Mouse (Mus musculus): ENCODE results near the gene Adamts9. TPM values are rescaled to one million over a fixed set of nuclear protein-coding genes. Genes with fewer than 3 reads are reported as not detected.

Gene Adamts9
- polyA plus RNA-seq, 1 experiment from 2014 or later, result 4.9 TPM

DNA sequence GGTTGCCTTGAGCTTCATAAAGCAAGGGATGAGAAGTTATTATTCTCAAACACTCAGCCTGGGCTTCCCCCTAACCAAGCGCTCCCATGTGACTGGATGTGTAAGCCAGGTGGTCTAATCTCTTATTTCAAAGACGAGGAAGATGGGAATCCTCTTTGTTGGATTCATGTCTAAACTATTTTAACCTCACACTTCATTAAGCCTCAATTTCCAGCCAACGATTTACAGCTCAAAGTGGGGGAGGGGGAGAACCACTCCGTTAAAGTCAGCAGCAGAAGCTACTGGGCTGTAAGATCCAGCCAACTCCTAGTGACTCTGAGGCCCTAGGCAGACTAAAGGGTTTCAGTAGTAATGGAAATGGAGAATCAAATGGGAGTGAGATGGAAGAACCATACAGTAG lies 71.5 kb downstream of the Adamts9 start:
- H3K9me3 ChIP-seq (replicated peaks; ENCODE audit: control insufficient read depth, low read length), result no peaks in the 10 kb centered on the region
- no peak overlapping the region for H3K27ac ChIP-seq (replicated peaks; ENCODE audit: low read depth, low read length)
- ATAC-seq (replicated peaks; ENCODE audit: insufficient number of reproducible peaks, low FRiP score, low TSS enrichment, low read depth) (no peak), DNase-seq (ENCODE audit: low spot score) (no peak)
- no peak overlapping the region for H3K4me2 ChIP-seq (ENCODE audit: low read depth, low read length)
- H3K4me3 ChIP-seq (ENCODE audit: low read depth, low read length), result no peak overlapping the region
- no peak overlapping the region for H3K9ac ChIP-seq (replicated peaks; ENCODE audit: low read length)
- H3K4me1 ChIP-seq (ENCODE audit: control insufficient read depth, insufficient read depth, low read length), result no peaks in the 10 kb centered on the region; the same call in 1 of the 2 replicates
- 78% methylated on average over 4 of the region's 4 CpGs for WGBS
- no peaks in the 10 kb centered on the region for H3K27me3 ChIP-seq (ENCODE audit: control insufficient read depth, insufficient read depth, low read length)
- no peaks in the 10 kb centered on the region for H3K36me3 ChIP-seq (replicated peaks; ENCODE audit: control insufficient read depth, insufficient read depth, low read depth, low read length)

DNA sequence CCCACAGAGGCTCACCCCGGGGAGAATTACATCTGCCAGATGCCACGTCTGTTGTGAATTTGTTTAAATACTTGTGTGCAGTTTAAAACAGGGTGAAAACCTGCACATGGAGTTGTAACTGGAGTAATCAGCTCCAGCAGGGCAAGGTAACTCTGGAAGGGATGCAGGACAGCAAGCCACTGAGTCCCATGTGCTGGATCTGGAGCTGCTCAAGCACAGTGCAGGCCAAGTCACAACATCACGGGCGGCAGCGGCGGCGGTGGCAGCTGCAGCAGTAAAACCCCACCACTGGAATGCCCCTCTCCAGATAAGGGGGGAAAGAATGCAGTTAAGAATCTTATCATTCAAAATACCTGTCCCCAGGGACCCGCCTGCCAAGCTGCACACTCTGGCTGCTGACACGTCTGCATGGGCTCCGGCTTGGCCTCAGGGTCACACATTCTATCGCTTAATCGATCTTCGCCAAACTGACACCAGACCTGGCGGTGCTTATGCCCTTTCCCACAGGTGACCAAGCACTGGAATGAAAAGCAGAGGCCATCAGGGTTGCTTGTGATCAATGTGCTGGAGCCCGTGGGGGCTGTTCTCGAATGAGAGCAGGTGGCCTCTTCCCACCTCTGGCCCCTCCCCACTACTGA lies 73.6 kb downstream of the Adamts9 start:
- peak; percentile 59; the same call in 1 of the 2 replicates for ATAC-seq (replicated peaks; ENCODE audit: insufficient number of reproducible peaks, low FRiP score, low TSS enrichment, low read depth)
- H3K9ac ChIP-seq (replicated peaks; ENCODE audit: low read length), result no peak overlapping the region
- H3K27me3 ChIP-seq (ENCODE audit: control insufficient read depth, insufficient read depth, low read length), result no peaks in the 10 kb centered on the region
- no peaks in the 10 kb centered on the region for H3K9me3 ChIP-seq (replicated peaks; ENCODE audit: control insufficient read depth, low read length)
- no peak overlapping the region for H3K4me3 ChIP-seq (ENCODE audit: low read depth, low read length)
- peak; percentile 75 for DNase-seq (ENCODE audit: low spot score)
- 32% methylated on average over 16 of the region's 16 CpGs for WGBS
- H3K36me3 ChIP-seq (replicated peaks; ENCODE audit: control insufficient read depth, insufficient read depth, low read depth, low read length), result no peaks in the 10 kb centered on the region
- no peaks in the 10 kb centered on the region; the same call in 1 of the 2 replicates for H3K4me1 ChIP-seq (ENCODE audit: control insufficient read depth, insufficient read depth, low read length)
- H3K4me2 ChIP-seq (ENCODE audit: low read depth, low read length), result no peak overlapping the region
- H3K27ac ChIP-seq (replicated peaks; ENCODE audit: low read depth, low read length), result no peak overlapping the region

DNA sequence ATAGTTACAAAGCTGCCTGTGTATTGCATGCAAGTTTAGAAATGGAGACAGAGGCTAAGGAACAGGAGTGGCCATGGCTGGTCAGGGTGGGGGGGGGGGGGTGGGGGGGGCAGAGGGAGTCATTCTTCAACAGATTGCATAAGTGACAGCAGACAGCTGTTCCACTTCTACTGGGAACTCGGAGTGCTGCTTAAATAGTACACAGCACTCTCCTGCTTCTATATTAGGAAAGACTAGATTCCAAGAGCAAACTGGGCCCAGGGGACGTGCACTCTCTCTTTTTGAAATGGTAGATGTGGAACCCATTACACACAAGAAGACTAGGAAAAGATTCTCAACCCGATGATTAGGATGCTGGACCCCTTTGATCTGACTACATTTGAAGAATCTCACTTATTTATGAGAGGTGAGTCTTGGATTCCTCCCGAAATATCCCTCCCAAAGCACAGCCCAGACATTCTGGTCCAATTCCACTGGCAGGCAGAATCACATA lies 74.2 kb downstream of the Adamts9 start, which contains the start of gene Gm15737:
Gm15737 (plus strand) TSS at position 269 of the 493 bp plus-strand sequence.
- Histone ChIP-seq H3K4me1 (ENCODE audit: control insufficient read depth, insufficient read depth, low read length) (no peaks in the 10 kb centered on the region; the same call in 1 of the 2 replicates), H3K27me3 (ENCODE audit: control insufficient read depth, insufficient read depth, low read length) (no peaks in the 10 kb centered on the region), H3K36me3 (replicated peaks; ENCODE audit: control insufficient read depth, insufficient read depth, low read depth, low read length) (no peaks in the 10 kb centered on the region), H3K9ac (replicated peaks; ENCODE audit: low read length) (no peak within 1 kb of the TSS), H3K9me3 (replicated peaks; ENCODE audit: control insufficient read depth, low read length) (no peaks in the 10 kb centered on the region), H3K4me3 (ENCODE audit: low read depth, low read length) (no peak within 1 kb of the TSS), H3K4me2 (ENCODE audit: low read depth, low read length) (no peak within 1 kb of the TSS), H3K27ac (replicated peaks; ENCODE audit: low read depth, low read length) (no peak within 1 kb of the TSS)
- WGBS, result 40% methylated on average over 4 of the region's 4 CpGs
- peak; percentile 46 for DNase-seq (ENCODE audit: low spot score)
- ATAC-seq (replicated peaks; ENCODE audit: insufficient number of reproducible peaks, low FRiP score, low TSS enrichment, low read depth), result no peak

DNA sequence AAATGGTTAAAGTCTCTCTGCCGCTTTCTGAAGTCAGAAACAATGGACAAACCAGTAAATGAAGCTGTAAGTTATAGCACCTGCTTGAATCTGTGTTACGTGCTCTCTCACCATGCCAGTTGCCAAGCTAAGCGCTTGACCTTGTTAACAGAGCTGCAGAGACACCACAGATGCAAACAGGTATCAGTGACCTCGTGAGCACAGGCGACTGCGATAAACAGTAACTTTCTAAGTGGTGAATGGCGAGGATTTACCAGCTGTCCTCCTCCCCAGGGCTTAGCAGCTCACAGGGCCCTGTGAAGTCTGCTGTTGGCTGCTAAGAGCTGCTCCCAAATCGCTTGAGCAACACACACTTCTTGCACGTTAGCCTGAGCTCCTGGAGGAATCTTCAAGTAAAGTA lies 80.7 kb downstream of the Adamts9 start:
- no peaks in the 10 kb centered on the region for H3K36me3 ChIP-seq (replicated peaks; ENCODE audit: control insufficient read depth, insufficient read depth, low read depth, low read length)
- H3K4me3 ChIP-seq (ENCODE audit: low read depth, low read length), result no peak overlapping the region
- no peak overlapping the region for H3K27ac ChIP-seq (replicated peaks; ENCODE audit: low read depth, low read length)
- no peaks in the 10 kb centered on the region for H3K9me3 ChIP-seq (replicated peaks; ENCODE audit: control insufficient read depth, low read length)
- ATAC-seq (replicated peaks; ENCODE audit: insufficient number of reproducible peaks, low FRiP score, low TSS enrichment, low read depth), result no peak
- no peak for DNase-seq (ENCODE audit: low spot score)
- H3K4me1 ChIP-seq (ENCODE audit: control insufficient read depth, insufficient read depth, low read length), result no peaks in the 10 kb centered on the region
- no peak overlapping the region for H3K9ac ChIP-seq (replicated peaks; ENCODE audit: low read length)
- H3K27me3 ChIP-seq (ENCODE audit: control insufficient read depth, insufficient read depth, low read length), result no peaks in the 10 kb centered on the region
- no peak overlapping the region for H3K4me2 ChIP-seq (ENCODE audit: low read depth, low read length)
- 79% methylated on average over 9 of the region's 9 CpGs for WGBS

DNA sequence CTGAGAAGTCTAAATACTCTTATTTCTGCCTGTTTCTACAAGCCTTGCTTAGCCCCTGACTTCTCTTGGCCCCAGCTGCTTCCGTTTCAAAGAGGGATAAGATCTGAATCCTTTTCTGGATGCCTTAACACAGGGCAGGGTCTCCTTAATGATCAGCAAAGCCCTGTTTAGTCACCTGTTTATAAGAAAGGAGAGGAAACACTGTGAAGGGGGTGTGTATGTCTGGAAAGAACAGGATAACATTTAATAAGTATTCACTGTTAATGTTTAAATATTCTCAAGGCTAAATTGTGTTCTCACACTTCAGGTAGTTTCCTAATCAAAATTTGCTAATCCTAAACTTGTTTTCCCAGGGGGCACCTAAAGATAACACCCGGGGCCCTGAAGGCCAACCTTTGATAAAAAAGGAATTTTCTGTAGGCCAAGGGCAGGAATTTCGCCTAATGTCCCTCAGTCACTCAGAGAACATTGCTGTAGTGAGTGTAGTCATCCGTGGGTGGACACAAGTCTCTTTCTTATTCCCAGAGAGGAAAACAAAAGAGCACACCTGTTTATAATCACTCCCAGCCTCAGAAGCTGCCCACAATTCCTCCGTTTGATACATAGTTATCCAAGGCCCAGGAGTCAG lies 82.9 kb downstream of the Adamts9 start:
- no peak overlapping the region for H3K4me2 ChIP-seq (ENCODE audit: low read depth, low read length)
- no peak overlapping the region for H3K9ac ChIP-seq (replicated peaks; ENCODE audit: low read length)
- DNase-seq (ENCODE audit: low spot score), result peak; percentile 56
- 49% methylated on average over 5 of the region's 5 CpGs for WGBS
- H3K27me3 ChIP-seq (ENCODE audit: control insufficient read depth, insufficient read depth, low read length), result no peaks in the 10 kb centered on the region
- H3K4me1 ChIP-seq (ENCODE audit: control insufficient read depth, insufficient read depth, low read length), result no peaks in the 10 kb centered on the region
- no peak overlapping the region for H3K4me3 ChIP-seq (ENCODE audit: low read depth, low read length)
- no peaks in the 10 kb centered on the region for H3K36me3 ChIP-seq (replicated peaks; ENCODE audit: control insufficient read depth, insufficient read depth, low read depth, low read length)
- H3K27ac ChIP-seq (replicated peaks; ENCODE audit: low read depth, low read length), result no peak overlapping the region
- H3K9me3 ChIP-seq (replicated peaks; ENCODE audit: control insufficient read depth, low read length), result no peaks in the 10 kb centered on the region
- ATAC-seq (replicated peaks; ENCODE audit: insufficient number of reproducible peaks, low FRiP score, low TSS enrichment, low read depth), result no peak

DNA sequence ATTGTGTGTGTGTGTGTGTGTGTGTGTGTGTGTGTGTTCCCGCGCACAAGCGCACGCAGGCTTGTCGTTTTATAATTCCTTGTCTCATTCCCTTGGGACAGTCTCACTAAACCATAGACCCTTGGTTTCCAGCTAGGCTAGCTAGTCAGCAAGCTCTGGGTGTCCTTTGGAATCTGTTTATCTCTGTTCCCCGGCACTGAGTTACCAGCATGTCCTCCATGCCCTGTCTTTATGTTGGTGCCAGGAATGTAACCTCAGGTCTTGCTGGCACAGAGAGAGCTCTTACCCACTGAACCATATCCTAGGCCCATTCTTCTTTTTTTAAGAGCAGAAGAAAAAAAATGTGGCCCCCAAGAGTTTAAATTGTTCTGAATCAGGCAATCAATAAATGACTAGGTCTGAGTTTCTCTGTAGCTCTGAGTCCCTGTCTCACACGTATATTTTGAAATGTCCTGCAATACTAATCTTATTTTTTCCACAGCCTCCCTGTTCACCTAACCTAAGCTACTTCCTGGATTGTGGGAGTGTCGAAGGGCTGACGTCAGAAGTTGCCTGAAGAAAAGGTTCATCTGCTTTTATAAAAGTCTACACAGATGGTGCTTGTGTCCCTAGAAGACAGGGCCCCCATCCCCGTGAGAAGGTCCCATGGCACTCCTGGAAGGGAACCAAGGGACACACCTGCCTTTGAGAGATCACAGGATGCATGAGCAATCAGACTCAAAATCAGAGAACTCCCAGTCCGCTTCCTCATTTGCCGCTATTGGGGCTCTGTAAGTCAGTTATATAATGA lies 84.4 kb downstream of the Adamts9 start:
- WGBS, result 86% methylated on average over 12 of the region's 12 CpGs
- Histone ChIP-seq H3K36me3 (replicated peaks; ENCODE audit: control insufficient read depth, insufficient read depth, low read depth, low read length) (no peaks in the 10 kb centered on the region), H3K27me3 (ENCODE audit: control insufficient read depth, insufficient read depth, low read length) (no peaks in the 10 kb centered on the region), H3K9ac (replicated peaks; ENCODE audit: low read length) (no peak overlapping the region), H3K27ac (replicated peaks; ENCODE audit: low read depth, low read length) (no peak overlapping the region), H3K4me2 (ENCODE audit: low read depth, low read length) (no peak overlapping the region), H3K9me3 (replicated peaks; ENCODE audit: control insufficient read depth, low read length) (no peaks in the 10 kb centered on the region), H3K4me1 (ENCODE audit: control insufficient read depth, insufficient read depth, low read length) (no peaks in the 10 kb centered on the region), H3K4me3 (ENCODE audit: low read depth, low read length) (no peak overlapping the region)
- no peak for DNase-seq (ENCODE audit: low spot score)
- ATAC-seq (replicated peaks; ENCODE audit: insufficient number of reproducible peaks, low FRiP score, low TSS enrichment, low read depth), result no peak

DNA sequence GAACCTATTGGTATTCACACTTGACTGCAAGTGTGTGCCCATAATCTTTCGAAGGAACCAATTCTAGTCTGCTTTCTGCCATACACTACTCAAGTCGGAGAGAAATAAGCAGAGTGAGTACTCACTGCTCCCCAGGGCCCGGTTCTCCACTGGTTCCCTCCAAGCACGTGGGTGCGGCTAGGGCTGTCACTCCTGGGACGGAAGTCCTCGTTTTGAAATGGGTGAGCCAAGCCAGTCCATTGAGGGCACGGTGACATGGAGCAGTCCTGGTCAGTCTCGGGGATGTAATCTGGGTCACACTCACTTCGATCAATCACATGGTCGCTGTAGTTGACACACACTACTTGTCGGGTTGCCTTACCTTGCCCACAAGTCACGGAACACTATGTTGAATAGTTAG lies 85.5 kb downstream of the Adamts9 start:
- WGBS, result 90% methylated on average over 13 of the region's 13 CpGs
- Histone ChIP-seq H3K4me3 (ENCODE audit: low read depth, low read length) (no peak overlapping the region), H3K27ac (replicated peaks; ENCODE audit: low read depth, low read length) (no peak overlapping the region), H3K4me2 (ENCODE audit: low read depth, low read length) (no peak overlapping the region), H3K27me3 (ENCODE audit: control insufficient read depth, insufficient read depth, low read length) (no peaks in the 10 kb centered on the region), H3K9ac (replicated peaks; ENCODE audit: low read length) (no peak overlapping the region), H3K4me1 (ENCODE audit: control insufficient read depth, insufficient read depth, low read length) (no peaks in the 10 kb centered on the region), H3K9me3 (replicated peaks; ENCODE audit: control insufficient read depth, low read length) (no peaks in the 10 kb centered on the region), H3K36me3 (replicated peaks; ENCODE audit: control insufficient read depth, insufficient read depth, low read depth, low read length) (no peaks in the 10 kb centered on the region)
- DNase-seq (ENCODE audit: low spot score) (no peak), ATAC-seq (replicated peaks; ENCODE audit: insufficient number of reproducible peaks, low FRiP score, low TSS enrichment, low read depth) (no peak)

DNA sequence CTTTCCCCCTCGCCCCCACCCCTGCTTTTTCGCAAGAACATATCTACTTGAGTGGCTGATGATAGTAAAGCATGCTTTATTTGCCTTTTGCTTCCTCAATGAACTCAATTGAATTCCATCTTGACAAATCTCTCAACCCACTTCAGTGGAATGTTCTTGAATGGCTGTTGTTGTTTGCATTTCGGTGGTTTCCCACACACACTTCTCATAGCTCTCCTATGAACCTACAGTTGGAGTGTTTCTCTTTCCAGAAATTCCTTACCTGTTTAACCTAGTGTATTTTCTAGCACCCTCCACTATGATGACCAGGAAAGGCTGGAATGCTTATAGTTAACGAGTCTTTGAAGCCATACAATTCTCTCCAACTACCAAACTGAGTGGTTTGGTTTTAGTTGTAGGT lies 88.4 kb downstream of the Adamts9 start:
- Histone ChIP-seq H3K27ac (replicated peaks; ENCODE audit: low read depth, low read length) (no peak overlapping the region), H3K36me3 (replicated peaks; ENCODE audit: control insufficient read depth, insufficient read depth, low read depth, low read length) (no peaks in the 10 kb centered on the region), H3K4me1 (ENCODE audit: control insufficient read depth, insufficient read depth, low read length) (no peaks in the 10 kb centered on the region), H3K4me3 (ENCODE audit: low read depth, low read length) (no peak overlapping the region), H3K9ac (replicated peaks; ENCODE audit: low read length) (no peak overlapping the region), H3K4me2 (ENCODE audit: low read depth, low read length) (no peak overlapping the region), H3K27me3 (ENCODE audit: control insufficient read depth, insufficient read depth, low read length) (no peaks in the 10 kb centered on the region), H3K9me3 (replicated peaks; ENCODE audit: control insufficient read depth, low read length) (no peaks in the 10 kb centered on the region)
- no peak for DNase-seq (ENCODE audit: low spot score)
- ATAC-seq (replicated peaks; ENCODE audit: insufficient number of reproducible peaks, low FRiP score, low TSS enrichment, low read depth), result no peak
- 86% methylated on average over 4 of the region's 4 CpGs for WGBS
